Mouse (Mus musculus): ENCODE measurements around the gene Bpifb1.
"Not testable (repeated sequence)": the region's sequence is repeated elsewhere in the genome, so short reads cannot be mapped to it uniquely, and the experiment has no call there.

The Bpifb1 gene

GRCm38 (mm10) chr2:154190546-154191258 is at the start of gene Bpifb1:
Gene Bpifb1 (plus strand): TSS chr2:154190818.
- DNase-seq (ENCODE audit: extremely low read depth, low read depth): no peak

GRCm38 (mm10) chr2:154142580-154142979 is 48.0 kb upstream of the Bpifb1 start, which contains the start of gene Bpifa1:
Gene Bpifa1 (plus strand): TSS chr2:154142880.
- DNase-seq (ENCODE audit: extremely low read depth, low read depth): no peak

GRCm38 (mm10) chr2:154143735-154144134 is 46.9 kb upstream of the Bpifb1 start:
- DNase-seq (ENCODE audit: extremely low read depth, low read depth): no peak

- no peak for DNase-seq (ENCODE audit: extremely low read depth, low read depth)
These were observed 43.1 kb upstream of the Bpifb1 start for GRCm38 (mm10) chr2:154147496-154147895.

- DNase-seq (ENCODE audit: extremely low read depth, low read depth): no peak
These were observed 32.2 kb upstream of the Bpifb1 start for GRCm38 (mm10) chr2:154158433-154158832.

- no peak for DNase-seq (ENCODE audit: extremely low read depth, low read depth)
These were observed 28.3 kb upstream of the Bpifb1 start, which contains the start of gene Bpifa5 for GRCm38 (mm10) chr2:154162307-154162706. Gene Bpifa5 (plus strand): TSS chr2:154162607.

GRCm38 (mm10) chr2:154163306-154163705 is 27.3 kb upstream of the Bpifb1 start:
- no peak for DNase-seq (ENCODE audit: extremely low read depth, low read depth)

- no peak for DNase-seq (ENCODE audit: extremely low read depth, low read depth)
These were observed 21.4 kb upstream of the Bpifb1 start for GRCm38 (mm10) chr2:154169172-154169571.

GRCm38 (mm10) chr2:154171621-154172020 is 19.0 kb upstream of the Bpifb1 start:
- no peak for DNase-seq (ENCODE audit: extremely low read depth, low read depth)

GRCm38 (mm10) chr2:154173313-154173712 is 17.3 kb upstream of the Bpifb1 start:
- DNase-seq (ENCODE audit: extremely low read depth, low read depth): peak; percentile 6

GRCm38 (mm10) chr2:154181900-154182299 is 8.7 kb upstream of the Bpifb1 start:
- not testable (repeated sequence) for DNase-seq (ENCODE audit: extremely low read depth, low read depth)

GRCm38 (mm10) chr2:154183061-154183460 is 7.6 kb upstream of the Bpifb1 start:
- not testable (repeated sequence) for DNase-seq (ENCODE audit: extremely low read depth, low read depth)

GRCm38 (mm10) chr2:154185319-154185718 is 5.3 kb upstream of the Bpifb1 start:
- no peak for DNase-seq (ENCODE audit: extremely low read depth, low read depth)

GRCm38 (mm10) chr2:154185748-154186147 is 4.9 kb upstream of the Bpifb1 start:
- DNase-seq (ENCODE audit: extremely low read depth, low read depth): no peak

- no peak for DNase-seq (ENCODE audit: extremely low read depth, low read depth)
These were observed 3.1 kb upstream of the Bpifb1 start for GRCm38 (mm10) chr2:154187468-154187867.

- DNase-seq (ENCODE audit: extremely low read depth, low read depth): no peak
These were observed 662 bp upstream of the Bpifb1 start for GRCm38 (mm10) chr2:154189877-154190434.

- no peak for DNase-seq (ENCODE audit: extremely low read depth, low read depth)
These were observed 1.5 kb downstream of the Bpifb1 start for GRCm38 (mm10) chr2:154192141-154192540.

GRCm38 (mm10) chr2:154193071-154193470 is 2.5 kb downstream of the Bpifb1 start:
- DNase-seq (ENCODE audit: extremely low read depth, low read depth): no peak

- DNase-seq (ENCODE audit: extremely low read depth, low read depth): no peak
These were observed 3.4 kb downstream of the Bpifb1 start for GRCm38 (mm10) chr2:154193994-154194504.

- no peak for DNase-seq (ENCODE audit: extremely low read depth, low read depth)
These were observed 6.4 kb downstream of the Bpifb1 start for GRCm38 (mm10) chr2:154197036-154197435.

GRCm38 (mm10) chr2:154204630-154205029 is 14.0 kb downstream of the Bpifb1 start:
- no peak for DNase-seq (ENCODE audit: extremely low read depth, low read depth)

- DNase-seq (ENCODE audit: extremely low read depth, low read depth): no peak
These were observed 16.3 kb downstream of the Bpifb1 start for GRCm38 (mm10) chr2:154206908-154207307.

- no peak for DNase-seq (ENCODE audit: extremely low read depth, low read depth)
These were observed 18.5 kb downstream of the Bpifb1 start for GRCm38 (mm10) chr2:154209112-154209511.
